Mouse (Mus musculus) midbrain, embryonic 11.5 days (tissue): Measurements from ENCODE around the gene Wdr92. TPM values are rescaled to one million over a fixed set of nuclear protein-coding genes. Genes with fewer than 3 reads are reported as not detected.

Source experiments
- ATAC-seq: fragments of 200-750 bp; cut with Nextera tagmentation; 2 replicates; pipeline ENCODE4 v1.8.0; 2017; ENCODE audit warnings: moderate TSS enrichment, moderate library complexity; ENCODE audit not compliant: low FRiP score
- DNase-seq: peaks from one replicate; pipeline ENCODE4 v3.0.0; 2015; ENCODE audit warnings: low spot score; ENCODE audit errors: missing footprints
- H3K27ac ChIP-seq: fragments of 300-500 bp; sonication (generic); 2 replicates; pipeline ENCODE4 v1.5.1; 2014; ENCODE audit warnings: low read depth, low read length
- H3K27me3 ChIP-seq: fragments of 300-500 bp; sonication (generic); 2 replicates; pipeline ENCODE4 v1.6.1; 2014; ENCODE audit warnings: mild to moderate bottlenecking, low read length, moderate library complexity, mixed read lengths; ENCODE audit not compliant: control insufficient read depth, insufficient read depth
- H3K36me3 ChIP-seq: fragments of 300-500 bp; sonication (generic); 2 replicates; pipeline ENCODE4 v1.6.1; 2014; ENCODE audit warnings: mild to moderate bottlenecking, low read length, moderate library complexity, mixed read lengths; ENCODE audit not compliant: control insufficient read depth, insufficient read depth
- H3K4me1 ChIP-seq: fragments of 300-500 bp; sonication (generic); 2 replicates; pipeline ENCODE4 v1.6.1; 2014; ENCODE audit warnings: low read length; ENCODE audit not compliant: control insufficient read depth, insufficient read depth
- H3K4me2 ChIP-seq: fragments of 300-500 bp; sonication (generic); 2 replicates; pipeline ENCODE4 v1.6.1; 2014; ENCODE audit warnings: mild to moderate bottlenecking, moderate library complexity
- H3K4me3 ChIP-seq: fragments of 300-500 bp; sonication (generic); 2 replicates; pipeline ENCODE4 v1.5.1; 2014; ENCODE audit warnings: low read depth, low read length
- H3K9ac ChIP-seq: fragments of 300-500 bp; sonication (generic); 2 replicates; pipeline ENCODE4 v1.6.1; 2014; ENCODE audit warnings: low read length
- H3K9me3 ChIP-seq: fragments of 300-500 bp; sonication (generic); 2 replicates; pipeline ENCODE4 v1.6.1; 2016; ENCODE audit warnings: low read length; ENCODE audit not compliant: control insufficient read depth
- WGBS: fragments of 180-500 bp; shearing (Covaris S2); extraction: QIAGEN DNeasy Blood & Tissue Kit; methylation state at CpG from one replicate; pipeline ENCODE4 v1.1.7; 2014; 5-methylcytosine and 5-hydroxymethylcytosine counted together
- polyA plus RNA-seq: library from polyadenylated mRNA; unstranded; fragments of >200 nt; fragmentation: Nextera tagmentation; extraction: Ambion mirVana; gene quantifications from 2 replicates; pipeline ENCODE4 v1.2.1, GENCODE M21; 2014

Gene Wdr92
- polyA plus RNA-seq, 1 experiment from 2014 or later = 33.0 TPM

DNA sequence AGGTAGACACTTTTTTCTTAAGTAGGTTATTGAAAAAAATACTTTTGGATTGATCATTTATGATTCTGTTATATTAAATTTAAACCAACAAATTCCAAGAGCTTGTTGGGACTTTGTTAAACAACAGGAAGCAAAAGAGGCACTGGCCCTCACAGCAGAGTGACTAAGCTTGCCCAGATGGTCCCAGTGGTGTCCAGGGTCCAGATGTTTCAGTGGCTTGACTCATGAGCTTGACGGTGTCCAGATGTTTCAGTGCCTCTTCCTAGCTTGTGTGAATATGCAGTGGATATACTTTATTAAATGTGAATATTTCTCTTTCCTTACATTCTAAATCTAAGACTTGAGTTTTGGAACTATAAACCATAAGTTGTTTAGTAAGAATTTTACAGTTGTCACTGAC lies 86.9 kb downstream of the Wdr92 start:
- H3K4me1 ChIP-seq = no peaks in the 10 kb centered on the region
- 0 out of 2 replicates have a peak, but pooled peaks cover 3% of the 10 kb centered on the region for H3K36me3 ChIP-seq
- H3K9ac ChIP-seq = no peak overlapping the region
- H3K27me3 ChIP-seq = no peaks in the 10 kb centered on the region
- no peaks in the 10 kb centered on the region for H3K9me3 ChIP-seq
- H3K27ac ChIP-seq = no peak overlapping the region
- DNase-seq (no peak), ATAC-seq (no peak)
- H3K4me3 ChIP-seq = no peak overlapping the region
- WGBS = 88% methylated on average over 1 of the region's 1 CpGs
- H3K4me2 ChIP-seq = no peak overlapping the region

DNA sequence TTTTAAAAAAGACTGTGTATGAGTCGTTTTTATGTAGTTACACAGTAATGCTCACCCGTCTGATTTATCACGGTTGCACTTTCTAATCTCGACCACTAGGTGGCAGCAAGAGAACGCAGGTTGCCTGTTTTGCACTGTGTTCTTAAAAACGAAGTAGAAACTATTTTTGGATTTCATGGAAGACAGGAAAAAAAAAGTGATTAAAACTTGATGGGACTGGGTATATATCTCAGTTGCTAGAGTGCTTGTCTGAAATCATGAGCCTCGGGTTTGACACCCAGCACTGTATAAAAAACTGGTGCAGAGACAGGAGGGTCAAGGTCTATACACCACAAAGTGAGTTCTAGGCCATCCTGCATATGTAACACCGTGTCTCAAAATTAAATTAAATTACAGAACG lies 98.1 kb downstream of the Wdr92 start:
- WGBS = 16% methylated on average over 9 of the region's 9 CpGs
- peak; percentile 81 for ATAC-seq

More for the DNA sequence above, 98.1 kb downstream of the Wdr92 start:
- no peaks in the 10 kb centered on the region for H3K27me3 ChIP-seq
- no peak overlapping the region for H3K4me3 ChIP-seq
- no peak overlapping the region for H3K27ac ChIP-seq
- DNase-seq = peak; percentile 93
- H3K36me3 ChIP-seq = no peaks in the 10 kb centered on the region
- no peaks in the 10 kb centered on the region for H3K9me3 ChIP-seq
- H3K4me1 ChIP-seq = no peaks in the 10 kb centered on the region
- no peak overlapping the region for H3K4me2 ChIP-seq
- no peak overlapping the region for H3K9ac ChIP-seq

Other genes with a start within 250 kb of the Wdr92 start
- gene Fbxo48, start 230.7 kb upstream of the Wdr92 start, polyA plus RNA-seq = 2.4 and 2.8 TPM in 2 replicates
- 25.1 and 27.0 TPM in 2 replicates for gene Cnrip1, start 130.5 kb upstream of the Wdr92 start, polyA plus RNA-seq
- gene Plek, start 129.7 kb upstream of the Wdr92 start, polyA plus RNA-seq = 6.1 and 7.6 TPM in 2 replicates
- gene Ppp3r1, start 22.8 kb upstream of the Wdr92 start, polyA plus RNA-seq = 107 and 113 TPM in 2 replicates
- 99.4 and 106 TPM in 2 replicates for gene Pno1, start 29.5 kb downstream of the Wdr92 start, polyA plus RNA-seq
- gene C1d, start 75.5 kb downstream of the Wdr92 start, polyA plus RNA-seq = 127 and 134 TPM in 2 replicates